Mouse (Mus musculus) neural tube, embryonic 10.5 days (tissue): ENCODE data around the gene Tbata.

Experiments
- DNase-seq: peaks from one replicate; pipeline ENCODE4 v3.0.0-alpha.2; 2017; ENCODE audit warnings: low spot score; ENCODE audit errors: extremely low spot score

The Tbata gene

DNA sequence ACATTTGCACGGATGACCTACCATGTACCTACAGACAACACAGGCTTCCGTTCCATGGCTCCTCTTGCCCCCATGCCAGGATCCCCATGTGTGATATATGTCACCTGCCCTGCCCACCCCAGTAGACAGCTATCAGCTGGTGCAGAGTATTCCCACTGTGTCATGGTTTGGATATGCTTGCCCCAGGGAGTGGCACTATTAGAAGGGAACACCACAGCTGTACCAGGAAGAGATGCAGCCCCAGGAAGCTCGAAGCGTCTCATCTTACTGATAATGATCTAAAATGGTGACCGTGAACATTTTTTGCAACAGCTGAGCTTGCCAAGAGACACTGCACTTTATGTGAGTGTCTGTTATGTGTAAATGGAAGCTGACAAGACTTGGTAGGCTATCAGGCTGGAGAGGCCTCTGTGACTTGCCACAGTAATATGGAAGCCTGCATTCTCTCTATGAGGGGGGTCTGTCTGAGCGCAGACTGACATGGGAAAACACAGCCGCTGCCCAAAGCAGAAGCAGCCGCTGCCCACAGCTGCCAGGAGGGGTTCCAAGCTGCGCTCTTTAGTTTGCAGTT is 36.4 kb downstream of the Tbata start:
- DNase-seq = no peak

DNA sequence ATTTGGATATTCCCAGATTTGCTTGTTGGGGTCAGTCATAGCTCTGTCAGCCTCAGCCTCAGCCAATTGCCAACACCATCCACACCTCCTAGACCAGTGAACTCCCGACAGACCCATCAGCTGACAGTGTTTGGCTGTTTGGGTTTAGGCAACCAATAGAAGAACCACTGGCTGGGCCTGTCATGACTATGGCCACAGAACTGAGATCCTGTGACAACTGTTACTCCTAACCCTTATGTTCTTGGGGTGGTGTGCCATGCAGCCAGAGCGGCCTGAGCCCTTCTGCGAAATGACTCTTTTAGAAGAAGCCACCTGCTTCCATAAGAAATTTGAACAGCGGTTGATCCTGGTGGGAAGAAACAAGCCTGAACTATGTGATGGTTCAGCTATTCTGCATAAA is 39.4 kb downstream of the Tbata start:
- no peak for DNase-seq

DNA sequence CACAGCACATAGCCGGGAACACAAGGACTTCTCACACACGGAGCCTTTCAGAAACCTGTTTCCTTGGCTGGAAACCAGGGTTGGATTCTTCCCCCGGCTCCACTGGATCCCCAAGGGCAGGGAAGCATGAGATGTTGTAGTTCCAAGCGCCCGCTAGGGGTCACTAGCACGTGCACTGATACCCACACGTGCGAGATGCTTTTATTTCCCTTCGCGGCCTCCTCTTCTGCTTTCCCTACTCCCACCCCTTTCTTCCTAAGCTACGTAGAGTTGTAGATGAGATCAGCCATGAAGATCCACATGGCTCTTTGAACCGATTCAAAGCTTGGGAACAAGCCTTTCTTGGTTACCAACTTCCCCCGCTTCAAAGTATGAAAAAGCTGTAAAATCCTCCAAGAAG is 40.0 kb downstream of the Tbata start:
- DNase-seq = peak; percentile 71

DNA sequence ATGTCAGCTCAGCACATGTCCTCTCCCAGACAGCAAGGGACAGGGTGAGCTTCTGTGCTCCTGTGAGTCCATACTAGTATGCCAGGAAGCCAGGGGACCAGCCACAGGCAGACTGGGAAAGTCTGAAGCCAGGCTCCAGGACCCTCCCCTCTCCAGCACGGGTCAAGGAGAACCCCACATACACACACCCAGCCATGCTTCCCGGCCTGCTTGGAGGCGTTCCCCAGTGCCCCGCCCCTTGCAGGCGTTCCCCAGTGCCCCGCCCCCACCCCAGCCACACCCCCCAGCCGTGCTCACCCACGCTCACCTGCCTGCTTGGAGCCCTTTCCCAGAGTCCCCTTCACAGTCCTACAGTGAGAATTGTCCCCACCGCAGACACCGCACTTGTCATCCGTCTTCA is 41.1 kb downstream of the Tbata start:
- DNase-seq = no peak

DNA sequence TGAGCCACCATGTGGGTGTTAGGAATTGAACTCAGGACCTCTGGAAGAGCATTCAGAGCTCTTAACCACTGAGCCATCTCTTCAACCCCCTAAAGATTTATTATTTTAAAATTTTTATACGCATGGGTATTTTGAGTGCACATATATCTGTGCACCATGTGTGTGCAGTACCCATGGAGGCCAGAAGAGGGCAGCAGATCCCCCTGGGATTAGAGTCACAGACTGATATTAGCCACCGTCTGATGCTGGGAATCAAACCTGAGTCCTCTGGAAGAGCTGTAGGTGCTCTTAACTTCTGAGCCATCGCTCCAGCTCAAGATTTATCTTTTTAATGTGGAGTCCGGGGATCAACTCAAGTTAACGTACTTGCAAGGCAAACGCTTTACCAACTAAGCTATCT is 43.9 kb downstream of the Tbata start:
- DNase-seq = no peak

DNA sequence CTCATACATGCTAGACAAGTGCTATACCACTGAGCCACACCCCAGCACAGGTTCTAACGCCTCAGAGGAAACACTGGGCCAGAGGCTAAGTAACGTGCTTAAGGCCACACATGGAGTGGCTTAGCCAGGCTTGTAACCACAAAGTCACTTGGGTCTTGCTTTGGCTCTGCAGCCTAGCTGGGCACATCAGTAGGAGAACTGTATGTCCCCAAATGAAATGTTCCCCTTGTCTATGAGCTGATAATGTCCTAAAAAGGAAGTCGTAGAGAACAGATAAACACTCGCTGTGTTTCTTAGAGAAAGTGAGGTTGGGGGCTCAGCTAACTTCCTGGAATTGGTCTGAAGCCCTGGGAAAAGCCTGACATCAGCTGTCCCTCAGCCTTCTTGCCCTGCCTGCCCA is 44.4 kb downstream of the Tbata start:
- DNase-seq = no peak

DNA sequence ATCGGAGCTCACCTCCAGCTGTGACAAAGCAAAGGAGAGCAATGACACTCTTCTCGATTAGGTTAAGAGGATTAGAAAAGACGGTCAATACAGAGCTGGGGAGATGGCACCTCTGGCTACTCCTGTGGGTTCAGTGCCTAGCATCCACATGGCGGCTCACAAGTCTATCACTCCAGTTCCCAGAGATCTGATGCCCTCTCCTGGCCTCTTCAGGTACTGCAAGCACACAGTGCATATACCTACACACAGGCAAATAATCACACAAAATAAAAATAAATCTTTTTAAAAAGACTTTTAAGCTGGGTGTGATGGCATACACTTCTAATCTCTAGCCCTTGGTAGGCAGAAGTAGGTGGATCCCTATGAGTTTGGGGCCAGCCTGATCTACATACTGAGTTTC is 47.6 kb downstream of the Tbata start:
- DNase-seq = no peak

DNA sequence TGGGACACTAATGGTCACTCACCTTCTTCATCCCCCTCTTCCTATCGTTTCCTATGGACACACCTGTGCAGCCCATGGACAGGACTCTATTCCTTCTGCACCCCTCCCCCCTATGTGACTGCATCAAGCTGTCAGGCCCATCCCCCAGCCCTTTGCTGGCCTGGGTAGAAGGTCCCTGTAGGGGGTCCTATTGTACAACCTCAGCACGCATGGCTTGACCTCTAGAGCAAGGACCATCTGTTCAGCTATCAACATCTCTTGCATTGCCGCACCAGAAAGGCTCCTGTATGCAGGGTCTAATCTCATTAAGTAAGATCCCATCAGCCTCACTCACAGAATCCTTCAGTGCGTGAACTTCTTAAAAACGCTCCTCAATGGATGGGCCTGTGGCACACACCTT is 53.9 kb downstream of the Tbata start:
- DNase-seq = no peak

DNA sequence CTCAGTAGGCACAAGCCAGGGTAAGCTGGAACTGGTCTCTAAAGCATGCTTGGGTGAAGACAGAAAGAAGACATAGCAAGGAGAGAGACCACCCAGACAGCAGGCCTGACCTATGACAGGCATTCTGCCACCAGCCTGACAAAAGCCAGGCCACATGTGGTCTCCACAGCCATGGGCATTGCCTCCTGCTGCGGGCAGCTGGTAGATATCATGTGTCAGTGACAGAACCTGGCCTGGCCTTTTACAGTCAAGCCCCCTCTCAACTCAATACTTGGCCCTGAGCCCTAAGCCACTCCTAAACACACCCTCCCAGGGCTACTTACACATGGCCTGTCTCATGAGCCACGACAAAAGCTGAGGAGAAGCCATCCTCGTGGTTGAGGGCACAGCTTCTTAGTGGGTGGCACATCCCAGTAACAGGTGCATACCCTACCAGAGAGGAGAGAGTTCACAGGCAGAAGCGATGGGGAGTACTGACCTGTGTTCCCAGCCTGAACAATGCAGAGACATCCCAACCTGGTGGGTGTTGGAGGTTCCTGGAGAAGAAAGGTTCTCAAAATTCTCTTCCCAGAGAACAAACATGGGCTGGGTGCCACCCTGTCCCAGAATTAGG is 55.1 kb downstream of the Tbata start:
- DNase-seq = no peak

DNA sequence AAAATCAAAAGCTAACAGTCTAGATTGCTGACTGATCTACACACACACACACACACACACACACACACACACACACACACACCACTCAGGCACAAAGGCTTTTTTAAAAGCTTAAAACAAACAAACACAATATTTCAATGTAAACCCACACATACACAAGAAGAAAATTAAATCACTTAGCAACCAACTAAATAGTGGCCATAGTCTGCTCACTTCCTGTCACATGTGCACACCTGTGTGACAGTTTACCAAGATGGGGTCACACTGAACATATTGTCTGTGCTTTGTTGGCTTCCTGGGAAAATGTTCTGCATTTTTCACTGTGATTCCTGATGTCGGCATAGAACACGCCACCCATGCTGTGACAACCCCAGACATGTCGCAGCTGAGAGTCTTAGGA is 60.0 kb downstream of the Tbata start:
- DNase-seq = no peak

DNA sequence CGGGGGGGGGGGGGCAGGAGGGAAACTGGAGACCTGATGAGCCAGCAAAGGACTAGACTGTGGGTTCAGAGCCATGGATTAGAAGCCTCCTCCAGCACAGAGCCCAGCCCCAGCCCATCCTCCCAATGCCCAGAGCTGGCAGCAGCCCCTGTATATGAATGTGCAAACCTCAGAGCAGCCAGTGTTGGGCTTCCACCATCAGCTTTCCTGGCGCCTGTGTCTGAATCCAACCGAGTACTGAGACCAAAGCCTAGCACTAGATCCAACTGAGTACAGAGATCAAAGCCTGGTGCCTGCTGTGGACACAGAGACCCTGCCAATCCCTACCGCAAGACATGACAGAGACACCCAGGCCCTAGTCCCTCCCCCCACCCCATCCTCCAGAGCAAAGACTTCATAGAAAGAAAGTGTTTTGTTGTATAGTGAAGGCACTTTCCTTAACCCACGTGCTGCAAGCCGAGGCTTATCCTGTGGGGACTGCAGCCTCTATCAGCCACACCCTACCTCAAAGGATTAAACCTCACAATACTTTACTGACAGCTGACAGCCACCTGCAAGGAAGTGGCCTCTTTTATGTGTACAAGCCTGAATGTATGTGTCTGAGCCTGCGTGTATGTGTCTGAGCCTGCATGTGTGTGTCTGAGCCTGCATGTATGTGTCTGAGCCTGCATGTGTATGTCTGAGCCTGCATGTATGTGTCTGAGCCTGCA is 61.3 kb downstream of the Tbata start:
- DNase-seq = no peak

DNA sequence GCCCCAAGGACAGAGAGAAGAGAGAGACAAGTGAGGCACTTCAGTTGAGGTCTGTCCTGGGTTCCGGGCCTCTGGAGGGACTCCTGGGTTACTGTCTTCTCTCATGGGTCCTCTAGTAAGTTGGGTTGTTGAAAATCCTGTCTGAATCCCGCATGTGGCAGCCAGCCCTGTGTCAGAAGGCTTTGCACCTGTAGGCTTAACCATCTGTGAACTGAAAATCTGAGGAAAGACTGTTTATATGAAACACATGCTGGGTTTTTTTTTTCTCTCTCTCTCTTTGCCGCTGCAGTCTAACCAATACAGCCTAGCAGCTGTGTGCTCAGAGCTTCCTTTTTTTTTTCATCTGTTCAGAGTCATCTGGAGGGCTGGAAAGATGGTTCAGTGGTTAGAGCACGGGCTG is 62.6 kb downstream of the Tbata start:
- DNase-seq = no peak

DNA sequence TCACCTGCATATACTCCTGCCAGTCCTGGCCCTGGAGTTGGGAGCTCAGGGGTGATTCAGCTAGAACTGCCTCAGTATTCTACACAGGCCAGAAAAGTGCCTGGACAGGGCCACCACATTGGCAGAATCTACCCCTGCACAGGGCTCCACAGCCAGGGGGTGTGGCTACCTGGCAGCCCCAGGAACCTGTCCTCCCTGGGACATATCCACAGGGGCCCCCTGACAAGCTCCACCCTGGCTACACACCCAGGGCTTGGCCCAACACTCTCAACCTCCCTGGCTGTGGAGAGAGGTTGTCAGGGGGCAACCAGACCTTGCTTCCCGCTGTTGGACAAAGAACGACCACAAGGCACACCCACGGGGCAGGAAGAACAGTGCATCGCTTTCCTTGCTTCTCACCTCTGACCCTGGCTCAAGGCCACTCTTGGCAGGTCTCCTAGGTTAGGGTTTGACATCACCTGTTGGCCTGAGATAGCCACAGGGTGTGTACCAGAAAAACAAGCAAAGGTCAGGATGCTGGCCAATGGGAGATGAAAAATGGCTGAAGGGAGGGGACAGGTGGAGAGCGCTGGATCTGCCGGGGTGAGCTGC is 64.0 kb downstream of the Tbata start:
- DNase-seq = no peak

DNA sequence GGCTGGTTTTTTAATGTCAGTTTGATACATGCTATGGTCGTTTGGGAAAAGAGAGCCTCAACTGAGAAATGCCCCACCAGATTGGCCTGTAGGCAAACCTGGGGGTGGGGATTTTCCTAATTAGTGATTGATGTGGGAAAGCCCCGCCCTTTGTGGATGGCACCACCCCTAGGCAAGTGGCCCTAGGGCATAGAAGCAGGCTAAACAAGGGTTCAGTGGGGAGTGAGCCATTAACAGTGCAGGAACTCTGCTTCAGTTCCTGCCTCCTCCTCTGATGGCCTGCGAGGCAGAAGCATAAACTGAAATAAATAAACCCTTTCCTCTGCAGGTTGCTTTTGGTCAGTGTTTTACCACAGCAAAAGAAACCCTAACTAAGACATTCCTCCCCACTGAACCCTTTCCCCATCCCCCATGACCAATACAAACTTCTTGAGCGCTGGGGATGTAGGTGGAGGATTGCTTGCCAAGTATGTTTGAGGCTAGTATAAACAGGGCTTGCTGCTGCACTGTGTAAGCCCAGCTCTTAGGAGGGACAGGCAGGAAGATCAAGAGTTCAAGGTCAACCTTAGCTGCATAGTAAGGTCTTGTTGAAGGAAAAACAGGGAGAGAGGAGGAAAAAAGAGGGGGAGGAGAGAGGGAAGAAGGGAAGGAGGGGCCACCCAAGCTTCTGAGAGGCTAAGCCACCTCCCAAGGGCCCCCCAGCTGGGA is 65.1 kb downstream of the Tbata start:
- no peak for DNase-seq

DNA sequence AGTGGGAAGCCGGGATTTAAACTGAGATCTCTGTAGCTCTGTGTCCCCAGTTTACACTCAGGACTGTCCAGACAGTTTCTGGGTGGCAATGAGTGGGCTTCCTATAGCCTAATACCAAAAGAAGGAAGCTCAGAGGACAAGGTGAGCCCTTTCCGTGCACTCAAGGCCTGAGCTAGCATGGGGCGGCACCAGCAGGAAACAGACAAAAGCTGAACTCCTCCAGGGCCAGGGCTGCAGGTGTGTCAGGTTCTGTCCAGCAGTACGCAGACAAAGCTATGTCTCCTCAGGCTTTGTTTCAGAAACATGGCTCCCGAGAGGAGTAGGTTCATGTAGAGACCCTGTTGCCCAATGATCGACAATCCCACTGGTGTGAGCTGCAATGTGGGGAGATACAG is 65.6 kb downstream of the Tbata start:
- DNase-seq = no peak
